Mouse (Mus musculus): Measurements from ENCODE around the gene Pth2. TPM values are rescaled to one million over a fixed set of nuclear protein-coding genes. Genes with fewer than 3 reads are reported as not detected.

Gene Pth2
- total RNA-seq, 2 experiments from 2014 or later: not detected

DNA sequence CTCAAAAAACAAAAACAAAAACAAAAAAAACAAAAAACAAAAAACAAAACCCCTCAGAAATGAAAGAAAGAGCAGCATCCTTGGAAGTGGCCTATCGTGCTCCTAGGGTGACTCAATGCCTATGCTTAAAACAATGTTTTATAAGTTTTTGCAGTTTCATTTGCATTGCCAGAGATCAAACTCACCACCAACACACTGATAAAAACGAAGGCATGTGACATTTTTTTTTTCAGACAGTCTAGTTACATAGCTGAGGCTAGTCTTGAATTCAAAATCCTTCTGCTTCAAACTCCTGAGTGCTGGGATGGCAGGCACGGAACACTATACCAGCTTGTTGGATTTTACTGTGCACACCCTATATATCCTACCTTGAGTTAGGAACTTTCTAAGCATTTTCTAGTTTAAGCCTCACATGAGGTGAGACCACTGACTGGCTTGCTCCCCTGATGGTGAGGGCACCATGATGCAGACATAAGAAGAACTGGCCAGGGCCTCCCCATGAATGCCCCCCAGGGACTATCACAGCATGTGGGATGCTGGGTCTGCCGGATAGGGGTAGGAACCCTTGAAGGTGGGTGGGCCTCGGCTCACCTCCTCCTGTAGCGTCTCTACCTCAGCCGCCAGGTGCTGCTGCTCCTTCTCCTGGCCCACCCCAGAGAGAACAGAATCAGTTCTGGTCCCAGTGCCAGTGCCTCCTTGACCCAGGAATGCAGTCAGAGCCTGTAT lies 12.0 kb downstream of the Pth2 start:
- DNase-seq (ENCODE audit: low spot score in 2 of 2): no peak
- intact Hi-C loops (cut with DNase I): no loop called here

DNA sequence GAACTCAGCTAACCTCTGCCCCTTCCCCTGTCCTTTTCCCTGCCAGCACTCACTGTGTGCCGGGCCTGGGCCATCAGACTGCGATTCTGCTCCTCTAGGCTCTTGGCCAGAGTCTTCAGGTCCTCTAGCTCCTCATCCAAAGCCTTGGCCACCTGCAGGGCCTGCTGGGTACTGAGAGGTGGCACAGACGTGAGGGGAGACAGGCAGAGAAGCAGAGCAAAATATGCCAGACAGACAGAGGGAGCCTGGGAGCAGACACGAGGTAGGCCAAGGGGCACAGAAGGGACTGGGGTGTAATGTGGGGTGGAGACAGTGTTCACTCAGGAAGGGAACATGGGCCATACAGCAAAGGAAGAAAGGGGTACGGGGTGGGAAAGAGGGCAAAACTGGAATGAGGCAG lies 12.6 kb downstream of the Pth2 start:
- DNase-seq (ENCODE audit: low spot score in 2 of 2): no peak
- intact Hi-C loops (cut with DNase I): no loop called here

DNA sequence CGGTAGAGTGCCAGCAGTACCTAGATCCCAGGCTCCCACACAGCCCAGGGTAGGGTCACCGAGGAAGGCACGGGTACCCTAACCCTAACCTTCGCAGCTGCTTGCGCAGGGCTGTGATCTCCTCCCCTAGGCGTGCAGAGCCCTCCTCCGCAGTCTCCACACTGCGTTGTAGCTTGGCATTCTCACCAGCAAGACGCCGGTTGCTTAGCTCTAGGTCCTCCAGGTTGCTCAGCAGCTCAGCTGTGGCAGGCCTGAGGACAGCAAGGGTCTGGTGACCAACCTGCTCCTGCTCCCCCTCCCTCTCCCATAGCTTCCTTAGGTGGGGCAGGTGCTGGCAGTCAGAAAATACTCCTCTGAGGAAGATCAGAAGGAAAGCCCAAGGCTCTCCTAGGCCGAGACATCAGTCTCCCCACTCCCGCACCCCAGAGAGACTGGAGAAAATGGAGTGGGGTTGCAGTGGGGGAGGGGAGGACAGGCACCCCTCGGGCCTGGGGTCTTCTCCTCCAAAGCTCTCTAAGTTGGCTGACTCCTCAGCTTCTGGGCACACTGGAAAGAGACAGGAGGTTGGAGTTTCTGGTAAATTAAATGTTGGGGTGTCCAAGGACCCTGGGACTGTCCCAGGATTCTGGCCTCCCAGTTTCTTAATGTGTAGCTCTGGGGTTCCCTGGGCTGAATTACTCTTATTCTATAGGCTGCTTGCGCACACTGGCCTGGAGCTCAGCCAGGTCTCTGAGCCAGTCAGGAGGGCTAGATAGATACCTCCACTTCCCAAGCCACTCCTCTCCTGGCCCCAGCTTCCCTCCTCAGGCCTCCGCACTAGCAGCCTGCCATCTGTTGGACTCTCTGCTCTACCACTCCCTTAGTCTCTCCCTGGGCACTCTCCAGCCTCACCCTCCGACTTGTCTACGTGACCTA lies 13.3 kb downstream of the Pth2 start:
- intact Hi-C loops (cut with DNase I): no loop called here
- DNase-seq (ENCODE audit: low spot score in 2 of 2): peak in 1 of 2 experiments; percentile 10

DNA sequence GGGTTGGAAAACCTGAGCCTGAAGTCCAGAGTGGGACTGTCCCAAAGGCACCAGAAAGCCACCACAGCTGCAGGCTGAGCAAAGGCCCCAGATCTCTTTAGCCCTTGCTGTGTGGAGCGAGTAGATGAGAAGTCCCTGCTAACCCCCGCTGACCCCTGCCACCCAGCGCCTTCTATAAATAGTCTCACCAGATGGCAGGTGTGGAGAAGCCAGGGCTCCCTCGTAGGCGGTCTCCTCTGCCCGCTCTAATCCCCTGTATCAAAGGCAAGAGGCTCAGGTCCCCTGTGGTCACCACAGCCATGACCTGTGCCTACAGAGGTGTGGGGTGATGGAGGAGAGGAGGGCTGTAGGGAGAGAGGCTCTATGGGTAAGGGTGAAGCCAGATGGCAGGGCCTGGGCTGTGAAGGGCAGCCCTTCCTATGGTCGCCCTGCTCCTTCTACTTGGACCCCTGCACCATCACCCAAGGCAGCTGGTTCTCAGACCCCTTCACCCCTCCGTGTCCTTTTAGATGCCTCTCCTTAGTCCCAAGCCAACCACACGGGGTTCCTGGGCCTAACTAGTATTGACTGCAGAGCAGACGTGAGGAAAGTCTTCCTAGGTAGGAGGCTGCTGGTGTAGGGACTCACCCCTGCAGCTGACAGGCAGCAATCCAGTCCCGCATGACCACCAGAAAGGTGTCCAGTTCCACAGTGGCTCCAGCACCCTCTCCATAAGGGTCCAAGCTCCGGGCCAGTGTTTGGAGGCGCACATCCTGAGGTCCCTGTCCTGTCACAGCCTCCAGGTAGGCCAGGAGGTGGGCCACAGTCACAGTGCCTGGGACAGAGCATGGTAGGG lies 14.8 kb downstream of the Pth2 start:
- intact Hi-C loops (cut with DNase I): no loop called here
- DNase-seq (ENCODE audit: low spot score in 2 of 2): peak in 1 of 2 experiments; percentile 1

DNA sequence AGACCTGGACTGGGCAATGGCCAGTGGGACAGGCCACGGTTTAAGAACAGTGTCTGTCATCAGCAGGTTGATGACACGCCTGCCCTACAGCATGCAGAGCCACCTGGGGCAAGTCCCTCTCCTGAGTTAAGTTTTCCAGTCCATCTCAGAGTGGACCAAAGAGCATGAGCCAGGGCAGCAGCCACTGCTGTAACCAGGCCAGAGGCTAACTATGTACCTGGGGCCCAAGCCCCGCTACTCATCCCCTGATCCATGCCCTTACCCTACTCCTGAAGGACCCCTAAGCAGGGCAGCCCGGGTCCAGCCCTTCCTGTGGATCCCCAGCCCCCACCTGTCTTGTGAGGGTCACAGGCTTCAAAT lies 15.4 kb downstream of the Pth2 start:
- no peak for DNase-seq (ENCODE audit: low spot score in 2 of 2)
- intact Hi-C loops (cut with DNase I): no loop called here

DNA sequence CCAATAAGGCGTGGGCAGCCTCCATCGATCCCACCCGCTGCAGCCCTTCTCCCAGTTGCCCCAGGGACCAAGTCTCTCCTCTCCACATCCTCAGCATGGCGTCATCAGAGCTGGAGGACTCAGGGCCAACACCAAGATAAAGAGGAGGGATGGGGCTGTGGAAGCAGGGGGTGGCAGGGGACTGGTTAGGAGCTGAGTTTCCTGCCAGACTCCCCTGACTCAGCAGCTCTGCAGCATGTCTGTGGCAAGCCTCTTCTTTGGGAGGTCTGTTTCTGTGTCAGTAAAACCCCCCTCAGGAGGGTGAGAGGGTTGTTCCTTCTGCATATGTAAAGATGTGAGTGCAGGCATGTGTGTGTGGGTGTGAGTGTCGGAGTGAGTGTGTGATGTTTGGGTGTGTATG lies 16.2 kb downstream of the Pth2 start:
- intact Hi-C loops (cut with DNase I): no loop called here

DNA sequence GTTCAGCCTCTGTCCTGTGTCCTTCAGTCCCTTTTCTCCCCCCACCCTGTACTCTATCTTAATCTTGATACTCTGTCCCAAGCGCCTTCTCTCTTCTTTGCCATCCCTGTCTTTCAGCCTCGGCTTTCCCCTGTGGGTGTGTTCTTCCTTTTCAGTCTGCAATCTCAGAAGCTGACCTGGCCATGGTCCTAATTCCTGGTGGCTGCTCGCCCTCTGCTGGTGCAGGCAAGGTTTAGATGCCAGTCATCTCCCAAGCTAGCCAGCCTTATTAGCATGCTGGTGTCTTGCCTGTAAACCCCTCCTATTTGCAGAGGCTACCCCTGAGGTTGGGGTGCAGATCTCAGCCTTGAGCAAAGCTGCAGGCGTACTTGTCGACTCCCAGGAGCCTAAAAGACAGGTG lies 17.6 kb downstream of the Pth2 start:
- DNase-seq (ENCODE audit: low spot score in 2 of 2): peak; percentile 66 to 87
- intact Hi-C loops (cut with DNase I): loop anchor here (1.0 kb wide), 1 partner anchor 36 kb away; no protein-coding TSS in a partner anchor

More for the DNA sequence above, 16.2 kb downstream of the Pth2 start:
- DNase-seq (ENCODE audit: low spot score in 2 of 2): peak in 1 of 2 experiments; percentile 71

DNA sequence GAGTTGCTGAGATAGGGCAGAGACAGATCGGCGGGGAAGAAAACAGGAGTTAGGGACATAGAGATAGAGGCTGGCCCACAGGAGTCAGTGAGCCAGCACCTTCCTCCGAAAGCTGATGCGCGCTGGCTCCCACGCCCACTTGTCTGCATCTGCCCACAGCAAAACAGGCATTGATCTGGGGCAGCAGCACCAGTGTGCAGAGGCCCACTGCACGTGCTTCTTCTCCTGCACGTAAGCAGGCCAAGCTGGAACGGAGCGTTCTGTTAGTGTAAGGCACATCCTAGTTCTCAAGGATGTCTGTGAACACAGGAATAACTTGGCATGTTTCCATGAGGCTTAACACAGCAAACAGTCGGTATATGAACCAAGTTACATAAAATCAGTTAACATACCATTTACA lies 18.2 kb downstream of the Pth2 start:
- peak; percentile 61 to 77 for DNase-seq (ENCODE audit: low spot score in 2 of 2)
- intact Hi-C loops (cut with DNase I): loop anchor here (1.0 kb wide), 1 partner anchor 37 kb away; no protein-coding TSS in a partner anchor

DNA sequence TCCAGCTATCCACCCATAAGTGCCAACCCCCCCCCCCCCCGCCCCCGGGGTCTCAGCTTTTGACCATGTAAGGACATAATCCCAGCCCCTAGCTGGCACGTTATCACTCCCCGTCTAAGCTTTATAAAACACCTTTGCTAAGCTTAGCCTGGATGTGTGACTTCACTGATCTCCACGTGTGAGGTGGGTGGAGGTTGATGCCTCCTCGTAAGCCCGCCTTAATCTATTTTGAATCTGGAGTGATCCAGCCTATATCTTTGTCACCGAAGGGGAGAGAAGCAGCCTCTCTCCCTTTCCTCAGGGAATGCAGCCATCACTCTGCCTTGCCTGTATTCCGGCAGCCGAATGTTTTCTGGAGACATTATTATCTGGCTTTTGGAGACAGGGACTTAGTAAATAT lies 21.9 kb downstream of the Pth2 start:
- DNase-seq (ENCODE audit: low spot score in 2 of 2): peak in 1 of 2 experiments; percentile 71
- intact Hi-C loops (cut with DNase I): loop anchor here (1.0 kb wide), 1 partner anchor 31 kb away; no protein-coding TSS in a partner anchor

DNA sequence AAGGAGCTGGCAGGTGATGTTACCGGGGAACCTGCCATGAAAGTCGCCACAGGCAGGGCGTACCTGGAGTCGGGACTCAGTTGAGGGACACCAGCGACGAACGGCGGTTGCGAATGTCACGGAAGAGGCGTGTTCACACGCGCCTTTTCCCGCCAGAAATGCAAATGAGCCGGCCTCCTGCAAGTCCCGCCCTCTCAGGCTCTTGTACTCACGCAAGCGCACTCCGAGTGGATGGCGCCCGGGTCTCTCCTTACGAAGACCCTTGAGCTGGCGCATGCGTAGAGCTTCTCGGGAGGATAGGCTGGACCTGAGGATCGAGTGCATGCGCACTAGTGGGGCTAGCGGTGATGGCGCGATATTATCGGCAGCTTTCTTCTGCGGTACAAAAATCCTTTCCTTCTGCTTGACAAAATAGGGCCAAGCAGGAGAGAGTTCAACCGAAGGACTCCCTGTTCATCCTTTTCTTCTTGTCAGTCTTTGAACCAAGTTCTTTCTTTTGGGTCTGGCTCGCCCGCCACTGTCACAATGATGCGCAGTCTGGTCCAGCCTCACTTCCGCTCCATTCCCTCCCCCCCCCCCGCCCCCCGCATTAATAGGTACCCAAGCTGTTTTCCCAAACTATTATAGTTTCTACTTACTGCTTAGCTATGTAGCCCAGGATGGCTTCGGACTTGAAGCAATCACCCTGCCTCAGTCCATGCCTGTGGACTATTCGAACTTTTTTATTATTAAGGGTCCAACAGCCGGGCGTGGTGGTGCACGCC lies 23.8 kb downstream of the Pth2 start, which contains the start of gene Ccdc155:
Gene Ccdc155, minus strand, starts transcription at position 513 of the 764 bp plus-strand sequence.
- peak; percentile 91 to 95 for DNase-seq (ENCODE audit: low spot score in 2 of 2)
- intact Hi-C loops (cut with DNase I): no loop called here

DNA sequence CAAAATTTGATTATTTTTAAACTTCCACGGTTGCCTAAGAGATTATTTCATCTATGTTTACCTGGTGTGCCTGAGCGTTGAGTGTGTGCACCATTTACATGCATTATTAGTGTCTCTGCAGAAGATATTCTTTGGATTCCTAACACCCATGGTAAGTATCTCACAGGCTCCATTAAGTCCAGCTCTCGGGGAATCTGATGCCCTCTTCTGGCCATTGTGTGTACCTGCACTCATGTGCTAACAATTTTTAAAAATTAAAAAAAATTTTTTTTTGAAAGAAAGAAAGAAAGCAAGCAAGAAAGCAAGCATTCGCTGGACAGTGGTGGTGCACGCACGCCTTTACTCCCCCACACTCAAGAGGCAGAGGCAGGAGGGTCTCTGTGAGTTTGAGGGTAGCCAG lies 27.5 kb downstream of the Pth2 start:
- intact Hi-C loops (cut with DNase I): no loop called here
- no peak for DNase-seq (ENCODE audit: low spot score in 2 of 2)

DNA sequence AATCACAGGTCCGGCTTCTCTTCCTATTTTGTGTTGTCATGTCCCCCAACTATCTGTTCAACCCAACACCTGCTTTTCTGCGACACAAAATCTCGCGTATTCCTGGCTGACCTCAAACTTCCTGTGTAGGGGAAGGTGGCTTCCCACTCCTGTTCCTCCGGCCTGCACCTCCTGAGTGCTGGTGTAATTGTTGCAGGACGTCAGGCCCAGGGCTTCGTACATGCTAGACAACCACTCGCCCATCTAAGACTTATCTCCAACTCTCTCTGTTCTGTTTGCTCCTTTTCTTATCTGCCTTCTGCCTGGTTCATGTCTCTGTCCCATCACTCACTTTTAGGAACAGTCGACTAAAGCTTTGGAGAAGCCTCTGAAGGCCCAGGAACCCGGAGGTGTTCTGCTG lies 30.3 kb downstream of the Pth2 start:
- DNase-seq (ENCODE audit: low spot score in 2 of 2): no peak
- intact Hi-C loops (cut with DNase I): no loop called here

DNA sequence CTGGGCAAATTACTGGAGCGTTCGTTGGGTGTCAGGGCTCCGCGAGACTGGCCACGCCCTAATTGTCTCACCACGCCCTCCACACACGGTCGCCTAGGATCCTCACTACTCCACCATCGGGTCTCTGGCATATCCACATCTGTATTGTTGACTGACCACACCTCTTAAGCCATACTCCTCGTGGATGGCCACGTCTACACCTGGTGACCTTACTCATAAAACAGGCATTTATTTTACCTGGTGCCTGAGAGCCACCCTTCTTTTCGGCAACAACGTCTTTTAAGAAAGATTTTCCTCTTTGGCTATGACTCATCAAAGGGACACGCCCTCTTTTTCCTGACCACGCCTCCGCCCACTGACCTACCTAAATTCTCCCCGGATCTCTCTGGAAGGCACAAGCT lies 31.1 kb downstream of the Pth2 start, which contains the start of gene Dkkl1:
Gene Dkkl1, minus strand, starts transcription at position 297 of the 401 bp plus-strand sequence.
- intact Hi-C loops (cut with DNase I): no loop called here
- no peak for DNase-seq (ENCODE audit: low spot score in 2 of 2)

DNA sequence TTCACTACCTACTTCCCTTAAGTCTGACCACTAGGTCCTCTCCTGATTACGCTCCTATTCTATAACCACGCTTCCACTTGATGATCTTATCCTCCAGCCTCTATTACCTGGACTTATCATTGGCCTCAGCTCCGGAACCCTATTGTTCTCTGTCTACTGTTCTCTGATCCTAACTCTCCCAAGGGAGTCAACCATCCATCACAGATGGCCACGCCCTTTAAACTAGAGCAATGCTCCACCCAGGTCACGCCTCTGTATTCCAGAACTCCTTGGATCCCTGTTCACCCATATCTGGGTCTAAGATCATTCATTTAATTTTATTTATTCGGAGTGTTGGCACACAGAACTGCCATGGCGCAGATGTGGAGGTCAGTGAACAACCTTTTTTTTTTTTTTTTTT lies 31.6 kb downstream of the Pth2 start:
- no peak for DNase-seq (ENCODE audit: low spot score in 2 of 2)

DNA sequence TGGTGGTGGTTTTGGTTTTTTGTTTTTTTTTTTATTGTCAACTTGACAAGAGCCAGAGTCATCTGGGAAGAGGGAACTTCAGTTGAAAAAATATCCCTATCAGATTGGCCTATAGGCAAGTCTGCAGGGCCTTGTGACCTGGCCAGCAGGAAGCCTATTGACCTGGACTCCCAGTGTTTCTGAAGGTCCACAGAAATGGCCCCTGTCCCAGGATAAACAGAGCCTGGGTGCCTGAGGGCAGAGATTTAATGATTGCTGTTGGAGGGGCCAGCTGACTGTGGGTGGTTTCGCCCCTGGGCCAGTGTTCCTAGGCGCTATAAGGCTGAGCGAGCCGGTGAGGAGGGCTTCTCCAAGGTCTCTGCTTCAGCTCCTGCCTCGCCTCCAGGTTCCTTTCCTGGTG lies 32.9 kb downstream of the Pth2 start:
- intact Hi-C loops (cut with DNase I): no loop called here
- DNase-seq (ENCODE audit: low spot score in 2 of 2): no peak

More for the DNA sequence above, 31.6 kb downstream of the Pth2 start:
- intact Hi-C loops (cut with DNase I): no loop called here

DNA sequence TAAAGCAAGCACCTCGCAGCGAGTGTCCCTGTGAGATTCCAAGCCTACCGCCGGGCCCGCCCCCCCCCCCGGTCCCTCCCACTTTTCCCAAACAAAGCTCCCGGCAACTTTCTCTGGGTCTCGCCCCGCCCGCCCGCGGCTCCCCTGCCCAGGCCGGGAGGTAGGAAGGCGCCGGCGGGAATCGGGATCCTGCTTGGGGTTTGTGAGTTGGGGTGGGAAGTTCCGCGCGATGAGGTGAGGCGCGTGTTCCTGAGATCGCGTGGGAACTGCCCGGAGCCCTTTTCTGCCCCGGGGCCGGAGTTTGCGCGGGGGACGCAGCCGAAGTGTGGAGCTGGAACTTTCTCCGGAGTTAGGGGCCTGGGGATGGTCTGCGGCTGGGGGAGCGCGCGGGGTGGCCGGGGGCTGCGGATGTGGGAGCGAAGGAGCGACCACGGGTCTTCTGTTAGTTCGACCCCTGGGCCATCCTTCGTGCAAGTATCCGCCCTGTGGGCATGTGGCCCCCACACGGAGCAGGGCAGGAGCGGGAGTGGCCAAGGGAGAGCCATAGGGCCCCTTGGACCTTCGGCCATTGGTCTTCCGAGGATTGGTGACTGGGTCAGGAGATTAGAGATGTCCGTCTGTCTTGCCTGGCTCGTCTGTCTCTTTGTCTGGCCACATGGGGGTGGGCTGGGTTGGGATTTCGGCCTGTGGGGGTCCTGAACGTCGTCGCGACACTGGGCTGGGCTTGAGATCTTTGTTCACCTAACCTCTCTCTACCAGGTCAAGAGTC lies 35.1 kb downstream of the Pth2 start, which contains the start of gene Tead2:
Gene Tead2, plus strand, starts transcription at position 81 of the 769 bp plus-strand sequence.
- intact Hi-C loops (cut with DNase I): no loop called here
- no peak for DNase-seq (ENCODE audit: low spot score in 2 of 2)

DNA sequence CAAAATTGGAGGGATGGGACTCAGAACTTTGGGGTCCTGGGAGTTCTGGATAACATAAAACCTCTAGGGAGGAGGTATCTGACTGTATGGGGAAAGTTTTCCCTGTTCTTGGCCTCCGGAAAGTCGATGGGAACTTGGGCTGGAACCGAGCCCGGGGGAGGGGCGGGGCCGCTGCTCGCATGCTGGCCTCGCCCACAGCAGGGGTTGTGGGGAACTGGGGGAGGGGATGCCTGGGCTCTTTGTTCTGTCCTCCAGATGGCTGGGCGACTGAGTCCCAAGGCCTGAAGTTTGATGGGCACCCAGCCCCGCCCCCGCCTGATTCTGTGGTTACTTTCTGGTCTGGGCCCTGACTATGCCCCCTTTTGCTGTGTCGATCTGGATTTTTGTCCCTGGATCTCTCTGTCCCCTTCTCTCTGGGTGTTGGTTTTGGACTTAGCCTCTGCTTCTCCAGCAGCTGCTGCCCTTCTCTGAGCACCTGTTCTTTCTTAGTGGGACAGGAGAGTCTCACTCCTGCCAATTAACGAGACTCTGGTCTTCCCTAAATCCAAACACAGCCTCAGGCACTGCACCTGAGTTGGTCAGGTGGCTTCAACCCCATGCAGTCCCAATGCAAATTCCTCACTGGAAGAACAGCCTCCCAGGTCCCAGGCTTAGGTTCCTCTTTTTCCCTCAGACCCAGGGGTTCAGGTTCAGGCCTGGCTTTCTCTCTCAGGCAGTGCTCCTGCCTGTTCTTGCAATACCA lies 35.8 kb downstream of the Pth2 start:
- intact Hi-C loops (cut with DNase I): no loop called here
- no peak for DNase-seq (ENCODE audit: low spot score in 2 of 2)
